Mouse (Mus musculus) G1E (cell line): ENCODE measurements at regions not wholly inside any gene's neighbourhood (a gene's known extent, or its start where the extent isn't known, plus 50 kb on each side); places are given as distances from the start of the nearest gene placed in this dataset.
A peak's percentile ranks its signal among the peaks of the same experiment; 100 is the strongest.
"Not testable (repeated sequence)": the region's sequence is repeated elsewhere in the genome, so short reads cannot be mapped to it uniquely, and the experiment has no call there.

Experiments used
- ATAC-seq: 2 replicates; pipeline ENCODE4 v1.8.0; 2016; ENCODE audit warnings: mild to moderate bottlenecking; ENCODE audit not compliant: insufficient number of reproducible peaks, poor library complexity, low FRiP score, severe bottlenecking; ENCODE audit errors: extremely low read depth
- DNase-seq: peaks from one replicate; pipeline ENCODE4 v3.0.0; 2012; ENCODE audit warnings: low spot score
- H3K27me3 ChIP-seq: 2 replicates; pipeline ENCODE4 v1.6.1; 2012; ENCODE audit warnings: mild to moderate bottlenecking, low read length, inconsistent platforms; ENCODE audit not compliant: insufficient read depth
- H3K36me3 ChIP-seq: replicated peaks from 2 replicates; pipeline ENCODE3; 2012; ENCODE audit warnings: mild to moderate bottlenecking, inconsistent platforms
- H3K4me1 ChIP-seq: 2 replicates; pipeline ENCODE4 v1.6.1; 2012; ENCODE audit warnings: low read depth, low read length, inconsistent platforms, mixed read lengths; ENCODE audit not compliant: insufficient read depth
- H3K4me3 ChIP-seq: 2 replicates; pipeline ENCODE4 v1.5.1; 2012; ENCODE audit warnings: low read depth, mild to moderate bottlenecking, inconsistent platforms, low read length, moderate library complexity, mixed read lengths
- H3K9me3 ChIP-seq: replicated peaks from 2 replicates; pipeline ENCODE4 v1.6.1; 2012; ENCODE audit warnings: inconsistent platforms
- CTCF ChIP-seq: IDR thresholded peaks from 2 replicates; pipeline ENCODE4 v1.5.1; 2012; ENCODE audit warnings: low read depth, low read length, inconsistent platforms, mixed read lengths
- GATA1 ChIP-seq: IDR thresholded peaks from 2 replicates; pipeline ENCODE4 v1.6.1; 2012; ENCODE audit warnings: borderline replicate concordance, low read length, inconsistent platforms, mixed read lengths
- GATA2 ChIP-seq: IDR thresholded peaks from 2 replicates; pipeline ENCODE4 v1.6.1; 2012; ENCODE audit warnings: low read depth, low read length, inconsistent platforms, borderline replicate concordance
- POLR2AphosphoS5 ChIP-seq: IDR thresholded peaks from 2 replicates; pipeline ENCODE4 v1.6.1; 2012; ENCODE audit warnings: low read depth, low read length, inconsistent platforms; ENCODE audit not compliant: insufficient replicate concordance
- TAL1 ChIP-seq: conservative IDR thresholded peaks from 2 replicates; pipeline ENCODE4 v1.6.1; 2012; ENCODE audit warnings: low read depth, low read length, inconsistent platforms, mixed read lengths

DNA sequence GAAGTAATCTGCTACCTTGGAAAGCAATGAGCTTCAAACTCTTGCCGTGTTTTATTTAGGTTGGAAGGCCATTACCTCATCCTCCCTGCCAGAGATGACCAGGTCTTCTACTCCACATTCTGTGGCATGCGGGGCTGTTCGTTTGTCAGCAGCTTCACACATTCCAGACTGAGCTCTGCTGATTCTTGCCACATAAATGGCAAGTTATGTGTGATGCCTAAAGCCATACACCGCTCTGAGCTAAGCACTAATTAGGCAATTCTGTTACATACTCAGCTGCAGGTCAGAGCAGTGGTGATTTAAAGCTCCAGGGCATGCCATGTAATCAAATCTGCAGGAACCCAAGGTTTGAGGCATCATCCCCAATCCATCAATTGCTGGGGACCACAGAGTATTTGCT lies 106.8 kb upstream of the Mad2l1 start:
- Histone ChIP-seq H3K27me3 (no peaks in the 10 kb centered on the region), H3K9me3 (0 out of 2 replicates have a peak, but pooled peaks cover 2% of the 10 kb centered on the region), H3K4me1 (no peaks in the 10 kb centered on the region; the same call in 1 of the 2 replicates), H3K36me3 (no peaks in the 10 kb centered on the region), H3K4me3 (no peak overlapping the region)
- ATAC-seq (no peak), DNase-seq (no peak)
- TF ChIP-seq GATA1 (no peak), POLR2AphosphoS5 (no peak), TAL1 (no peak), GATA2 (no peak), CTCF (no peak)

DNA sequence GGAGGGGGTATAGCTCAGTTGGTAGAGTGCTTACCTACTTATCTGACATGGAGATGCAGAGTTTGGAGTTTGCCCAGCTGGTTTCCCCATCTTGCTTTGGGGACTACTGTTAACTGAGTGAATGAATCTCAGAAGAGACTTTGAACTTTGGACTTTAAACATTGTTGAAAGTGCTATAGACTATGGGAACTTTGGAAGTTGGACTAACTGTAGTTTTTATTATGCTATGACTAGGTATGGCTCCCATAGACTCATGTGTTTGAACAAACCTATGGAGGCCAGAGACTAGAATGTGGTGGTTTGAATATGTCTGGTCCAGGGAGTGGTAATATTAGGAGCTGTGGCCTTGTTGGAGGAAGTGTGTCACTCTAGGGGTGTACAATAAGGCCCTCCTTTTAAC lies 84.8 kb upstream of the Mad2l1 start:
- not testable (repeated sequence) for H3K27me3 ChIP-seq, H3K4me1 ChIP-seq, ATAC-seq, H3K9me3 ChIP-seq, H3K36me3 ChIP-seq, H3K4me3 ChIP-seq, DNase-seq

DNA sequence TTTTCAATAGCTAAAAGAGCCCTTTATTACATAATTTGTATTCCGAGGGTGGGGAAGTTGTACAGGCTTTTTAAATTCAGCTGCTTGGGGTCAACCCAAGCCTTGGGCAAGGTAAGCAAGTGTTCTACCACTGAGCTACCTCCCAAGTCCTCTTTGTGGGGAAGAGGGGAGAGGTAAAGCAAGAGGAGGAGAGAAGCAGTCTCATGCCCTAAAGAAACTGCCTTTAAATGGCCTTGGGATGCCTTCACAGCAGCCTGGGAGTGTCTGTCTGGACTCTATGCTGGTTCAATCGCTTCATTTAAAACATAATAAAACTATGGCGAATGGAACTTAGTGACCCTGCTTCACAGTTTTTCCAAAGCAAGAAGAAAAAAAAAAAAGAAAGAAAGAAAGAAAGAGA lies 77.0 kb upstream of the Mad2l1 start:
- Histone ChIP-seq H3K4me1 (peaks cover 24% of the 10 kb centered on the region), H3K27me3 (no peaks in the 10 kb centered on the region), H3K9me3 (no peaks in the 10 kb centered on the region), H3K36me3 (no peaks in the 10 kb centered on the region), H3K4me3 (no peak overlapping the region)
- TF ChIP-seq CTCF (no peak), POLR2AphosphoS5 (no peak), GATA2 (no peak), TAL1 (no peak), GATA1 (no peak)
- DNase-seq (no peak), ATAC-seq (no peak)

DNA sequence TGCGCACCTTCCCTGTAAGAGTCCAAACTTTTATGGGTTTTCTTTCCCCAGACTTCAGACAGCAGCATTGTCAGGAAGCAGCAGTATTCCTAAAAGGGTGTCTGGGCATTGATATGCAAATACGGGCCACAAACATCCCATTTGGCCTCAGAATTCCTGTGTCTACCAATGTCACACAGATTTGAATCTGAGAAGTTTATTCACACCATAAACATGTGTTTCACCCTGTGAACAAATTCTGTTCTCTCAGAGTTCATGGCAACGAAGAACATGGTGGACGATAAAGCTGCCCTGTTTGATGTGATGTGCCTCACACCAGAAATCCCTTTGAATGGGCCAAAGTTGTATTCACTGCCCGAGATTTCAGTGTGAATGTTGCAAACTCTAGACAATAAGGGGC lies 70.7 kb upstream of the Mad2l1 start:
- no peak for DNase-seq
- no peak overlapping the region for H3K4me3 ChIP-seq

DNA sequence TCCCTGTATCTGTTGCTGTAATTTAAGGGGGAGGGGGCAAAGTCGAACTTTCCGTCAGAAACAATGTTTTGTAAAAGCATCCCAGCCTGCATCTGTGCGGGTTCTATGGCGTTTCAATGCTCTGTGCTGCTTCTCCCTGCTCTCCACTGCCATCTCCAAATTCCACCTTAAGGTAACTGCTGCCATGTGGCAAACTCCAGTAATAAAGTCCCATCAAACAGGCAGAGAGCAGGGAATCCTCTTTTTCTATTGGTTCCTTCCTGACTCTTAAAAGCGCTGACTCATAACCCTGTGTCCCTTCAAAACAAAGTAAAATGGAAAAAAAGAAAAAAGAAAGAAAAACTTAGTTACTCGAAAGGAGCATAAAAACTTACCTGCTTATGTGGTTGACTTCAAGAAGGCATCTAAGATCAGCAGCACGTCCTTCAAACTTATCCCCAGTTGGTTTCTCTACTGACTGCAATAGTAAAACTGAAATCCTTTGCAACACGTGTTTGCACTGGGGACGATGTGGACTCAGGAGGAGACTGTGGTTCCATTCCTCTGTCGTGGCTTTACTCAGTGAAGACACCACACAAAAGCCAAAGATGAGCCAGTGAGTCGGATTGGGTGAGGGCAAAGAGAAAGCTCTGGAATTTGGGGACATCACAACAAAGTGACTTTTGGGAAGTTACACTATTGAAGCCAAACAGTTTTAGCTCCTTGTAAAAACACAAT lies 69.9 kb upstream of the Mad2l1 start:
- DNase-seq (peak; percentile 13), ATAC-seq (peak; percentile 63)
- Histone ChIP-seq H3K36me3 (no peaks in the 10 kb centered on the region), H3K9me3 (no peaks in the 10 kb centered on the region), H3K4me3 (peak overlapping the region; percentile 35; the same call in 1 of the 2 replicates), H3K4me1 (peaks cover 22% of the 10 kb centered on the region), H3K27me3 (no peaks in the 10 kb centered on the region)
- TF ChIP-seq GATA2 (no peak), POLR2AphosphoS5 (no peak), CTCF (no peak), TAL1 (no peak)

More for the DNA sequence above, 70.7 kb upstream of the Mad2l1 start:
- no peaks in the 10 kb centered on the region for H3K36me3 ChIP-seq
- peaks cover 22% of the 10 kb centered on the region for H3K4me1 ChIP-seq
- TF ChIP-seq CTCF, result no peak
- TF ChIP-seq POLR2AphosphoS5, result no peak
- no peak for TF ChIP-seq TAL1
- TF ChIP-seq GATA1, result no peak
- no peak for TF ChIP-seq GATA2
- no peaks in the 10 kb centered on the region for H3K27me3 ChIP-seq
- no peak for ATAC-seq
- H3K9me3 ChIP-seq, result no peaks in the 10 kb centered on the region

GRCm38 (mm10) chr6:66466757-66467156 lies 68.4 kb upstream of the Mad2l1 start:
- DNase-seq, result no peak
- Histone ChIP-seq H3K27me3 (no peaks in the 10 kb centered on the region), H3K4me3 (no peak overlapping the region), H3K36me3 (no peaks in the 10 kb centered on the region), H3K9me3 (no peaks in the 10 kb centered on the region), H3K4me1 (peaks cover 26% of the 10 kb centered on the region)
- TF ChIP-seq TAL1, result no peak
- no peak for TF ChIP-seq POLR2AphosphoS5
- TF ChIP-seq GATA2, result no peak
- TF ChIP-seq GATA1, result no peak
- no peak for TF ChIP-seq CTCF
- ATAC-seq, result no peak; the same call in 1 of the 2 replicates

- Histone ChIP-seq H3K9me3 (no peaks in the 10 kb centered on the region), H3K36me3 (no peaks in the 10 kb centered on the region), H3K4me3 (no peak overlapping the region), H3K4me1 (peaks cover 15% of the 10 kb centered on the region), H3K27me3 (no peaks in the 10 kb centered on the region)
- no peak for ATAC-seq
- DNase-seq, result no peak
- TF ChIP-seq CTCF, result no peak
- TF ChIP-seq GATA1, result no peak
- no peak for TF ChIP-seq POLR2AphosphoS5
- TF ChIP-seq GATA2, result no peak
- TF ChIP-seq TAL1, result no peak
These were observed 64.5 kb upstream of the Mad2l1 start for GRCm38 (mm10) chr6:66470627-66471249.
